Mouse (Mus musculus): ENCODE measurements at regions not wholly inside any gene's neighbourhood (a gene's known extent, or its start where the extent isn't known, plus 50 kb on each side); places are given as distances from the start of the nearest gene placed in this dataset.

GRCm38 (mm10) chr8:6207617-6208349 is 1102.6 kb upstream of the Slc10a2 start:
- TF ChIP-seq MAX (IDR thresholded peaks at IDR 0.05; ENCODE audit: low read depth) (no peak), POLR2A (IDR thresholded peaks at IDR 0.05; ENCODE audit: insufficient read length, low read depth) (no peak), SRF (IDR thresholded peaks at IDR 0.05; ENCODE audit: control insufficient read depth, insufficient read length, low read depth) (no peak), POLR2AphosphoS2 (IDR thresholded peaks at IDR 0.05; ENCODE audit: insufficient read length, low read depth) (no peak), USF1 (IDR thresholded peaks at IDR 0.05; ENCODE audit: low read depth) (no peak), CEBPB (IDR thresholded peaks at IDR 0.05; ENCODE audit: insufficient read depth, poor library complexity, severe bottlenecking) (no peak), E2F4 (IDR thresholded peaks at IDR 0.05; ENCODE audit: insufficient read depth) (no peak), TCF3 (IDR thresholded peaks at IDR 0.05; ENCODE audit: insufficient read length, low read depth) (no peak), REST (IDR thresholded peaks at IDR 0.05; ENCODE audit: insufficient read depth, insufficient read length) (no peak)

Data from myocyte (in vitro differentiated cells).